Mouse (Mus musculus) heart, adult 2 months (tissue): ENCODE measurements around the gene Pifo.

Source experiments
- CTCF ChIP-seq: fragments of 200-600 bp; IDR thresholded peaks from 2 replicates; pipeline ENCODE4 v1.8.1; 2022; ENCODE audit warnings: antibody characterized with exemption, mild to moderate bottlenecking, moderate library complexity
- EP300 ChIP-seq: fragments of 200-500 bp; IDR thresholded peaks from 2 replicates; pipeline ENCODE4 v1.6.1; 2011; ENCODE audit warnings: low read depth, low read length, control low read depth; ENCODE audit not compliant: insufficient read depth
- POLR2A ChIP-seq: fragments of 200-500 bp; IDR thresholded peaks from 2 replicates; pipeline ENCODE4 v1.6.1; 2011; ENCODE audit warnings: mild to moderate bottlenecking, low read depth, low read length, control low read depth; ENCODE audit not compliant: insufficient read depth

DNA sequence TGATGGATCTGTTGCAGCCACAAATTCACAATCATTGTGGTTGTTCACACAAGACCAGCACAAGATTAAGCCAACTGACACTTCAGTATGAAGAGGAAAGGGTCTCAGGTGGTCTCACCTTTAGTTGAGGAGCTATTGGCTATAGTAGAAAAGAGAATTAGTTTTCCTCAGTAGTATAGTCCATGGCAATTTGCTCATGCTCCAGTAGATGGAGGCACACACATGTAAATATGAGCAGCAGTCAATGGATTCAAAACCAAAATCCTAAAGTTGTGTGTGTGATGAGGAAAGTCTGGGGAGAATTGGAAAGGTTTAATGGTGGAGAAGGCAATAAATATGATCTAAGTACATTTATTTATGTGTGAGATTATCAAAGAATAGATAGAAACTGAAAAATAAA lies 7.4 kb upstream of the Pifo start:
- TF ChIP-seq EP300 (no peak), CTCF (peak; percentile 54), POLR2A (no peak)
